Mouse (Mus musculus) mouse embryonic stem cell (cell line): ENCODE measurements around the gene Galk2.

ENCODE experiments used
- in situ Hi-C, 2 experiments: fragments of 300-500 bp; cut with MboI; formaldehyde crosslinking; loops; 1 replicate in 1 of 2; 3 replicates in 1 of 2; pipeline ENCODE4 v1.14.3; 2019 to 2020; ENCODE audit warnings: low sequenced_read_pairs in 2 of 2, low pct_unique_long_range_greater_than_20kb in 1 of 2, mixed read lengths in 1 of 2; ENCODE audit not compliant: unreplicated experiment in 1 of 2

The Galk2 gene

DNA sequence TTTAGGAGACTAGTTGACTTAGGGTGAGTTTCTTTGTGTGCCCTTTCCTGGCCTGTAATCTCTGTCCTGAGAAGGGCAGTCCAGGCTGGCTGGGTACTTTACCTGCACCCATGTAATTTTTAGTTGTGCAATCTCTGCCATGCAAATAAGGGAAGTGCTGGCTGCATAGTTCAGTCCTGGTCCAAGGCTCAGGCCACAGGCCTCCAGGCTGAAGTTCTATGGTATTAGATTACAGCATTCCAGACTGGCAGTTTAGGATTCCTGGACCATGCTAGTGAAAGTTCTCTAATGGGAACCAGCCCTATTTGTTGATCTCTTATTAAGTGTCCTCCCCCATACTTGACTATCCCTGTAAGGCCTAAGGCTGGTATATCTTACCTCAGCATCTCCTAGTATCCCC, 73.8 kb downstream of the Galk2 start:
- in situ Hi-C loops, result no loop called here

DNA sequence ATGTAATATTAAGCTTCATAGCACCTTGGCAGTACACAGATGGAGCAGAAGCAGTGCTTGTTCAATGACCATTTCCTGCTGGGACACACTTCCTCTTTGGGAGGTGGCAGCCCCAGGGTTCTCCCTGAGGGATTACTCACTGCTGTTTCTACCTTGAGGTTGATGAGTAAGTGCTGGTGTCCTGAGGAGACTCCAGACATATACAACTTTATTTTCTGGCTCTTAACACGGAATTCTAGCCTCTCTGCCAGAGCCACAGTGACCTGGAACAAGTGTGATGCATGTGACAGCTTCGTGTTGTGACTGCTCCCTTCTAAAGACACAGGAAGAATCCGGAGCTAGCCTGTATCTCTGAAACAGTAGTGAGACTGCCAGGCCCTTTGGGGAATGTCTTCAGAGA, 75.1 kb downstream of the Galk2 start:
- in situ Hi-C loops, result no loop called here

DNA sequence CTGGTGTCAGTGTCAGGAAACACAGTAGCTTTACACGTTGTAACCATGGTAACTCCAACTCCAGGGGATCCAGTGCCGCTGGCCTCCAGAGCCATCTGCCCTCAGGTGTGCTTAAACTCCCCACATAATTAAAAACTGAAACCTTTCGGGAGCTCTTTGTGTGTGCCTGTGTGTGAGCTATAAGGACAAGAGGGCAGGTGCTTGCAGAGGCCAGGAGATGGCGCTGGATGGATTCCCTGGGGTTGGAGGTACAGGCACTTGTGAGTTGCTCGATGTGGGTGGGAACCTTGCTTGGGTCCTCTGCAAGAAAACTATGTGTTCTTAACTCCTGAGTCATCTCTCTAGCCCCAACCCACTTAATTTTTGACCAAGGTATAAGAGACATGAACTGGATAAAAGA, 77.5 kb downstream of the Galk2 start:
- in situ Hi-C loops, result no loop called here

DNA sequence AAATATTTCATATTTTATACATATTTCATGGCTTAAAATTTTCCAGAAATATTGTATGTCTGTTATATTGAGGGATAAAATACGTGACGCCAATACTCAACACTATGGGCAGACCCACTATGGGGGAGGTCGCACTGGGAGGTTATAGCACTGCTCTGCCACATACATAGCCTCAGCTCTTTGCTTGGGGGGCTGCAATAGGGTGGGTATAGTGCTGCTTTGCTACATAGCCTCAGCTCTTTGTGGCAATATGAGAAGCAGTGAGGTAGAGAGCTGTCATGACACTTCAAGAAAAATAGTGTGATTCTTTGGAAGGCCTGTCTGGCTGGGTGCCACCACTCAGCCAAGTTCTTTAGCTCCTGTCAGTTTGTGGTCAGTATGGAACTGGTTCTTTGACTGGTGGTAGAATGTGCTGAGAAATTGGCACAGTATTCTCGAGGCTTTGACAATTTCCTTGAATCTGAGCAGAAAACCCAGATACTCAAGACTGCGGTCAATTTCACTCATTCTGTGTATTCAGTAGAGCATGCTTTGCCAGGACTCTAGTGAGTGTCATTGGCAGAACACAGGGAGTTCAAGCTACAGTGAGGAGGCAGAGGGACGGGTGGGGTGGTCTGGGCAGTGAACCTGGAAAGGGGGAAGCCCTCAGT, 80.2 kb downstream of the Galk2 start:
- in situ Hi-C loops, result no loop called here

DNA sequence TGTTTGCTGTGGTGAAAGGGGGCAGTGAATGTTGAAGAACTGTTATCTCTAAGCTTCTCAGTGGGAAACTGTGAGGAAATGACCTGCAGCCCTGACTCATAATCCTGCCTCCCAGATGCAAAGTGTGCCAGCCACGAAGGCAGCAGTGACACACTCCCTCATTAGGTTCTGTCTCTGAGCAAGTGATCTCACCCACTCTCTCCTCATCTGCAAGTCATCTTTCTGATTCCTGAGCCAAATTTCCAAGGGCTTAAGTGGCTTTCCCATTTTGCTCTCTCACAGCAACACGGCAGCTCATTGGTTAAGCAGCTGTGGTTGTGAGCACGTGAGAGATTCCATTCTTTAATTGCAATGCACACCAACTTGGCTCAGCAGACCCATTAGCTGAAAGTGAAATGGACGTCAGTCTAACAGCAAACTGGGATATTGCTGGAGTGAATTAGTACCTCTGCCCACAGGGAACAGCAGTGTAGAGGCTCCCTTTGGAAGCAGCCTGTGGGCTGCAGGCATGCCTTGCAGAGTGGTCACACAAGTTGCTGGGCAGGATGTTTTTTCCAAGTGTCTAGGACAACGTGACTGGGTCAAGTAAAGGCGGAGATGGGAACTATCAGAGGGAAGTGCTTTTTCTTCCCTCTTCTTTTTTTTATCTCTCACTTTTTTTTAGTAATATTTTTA, 82.3 kb downstream of the Galk2 start:
- in situ Hi-C loops, result no loop called here

DNA sequence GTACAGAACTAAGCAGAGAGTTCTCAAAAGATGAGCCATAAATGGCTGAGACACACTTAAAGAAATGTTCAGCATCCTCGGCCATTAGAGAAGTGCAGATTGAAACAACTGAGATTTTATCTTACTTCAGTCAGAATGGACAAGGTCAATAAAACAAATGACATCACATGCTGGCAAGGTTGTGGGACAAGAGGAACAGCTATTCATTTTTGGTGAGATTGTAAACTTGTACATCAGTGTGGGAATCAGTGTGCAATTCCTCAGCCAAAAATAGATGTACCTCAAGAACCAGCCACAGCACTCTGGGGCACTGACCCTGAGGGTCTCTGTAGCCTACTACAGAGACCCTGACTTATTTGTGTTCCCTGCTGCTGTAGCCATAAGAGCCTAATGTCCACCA, 84.4 kb downstream of the Galk2 start:
- in situ Hi-C loops, result no loop called here

DNA sequence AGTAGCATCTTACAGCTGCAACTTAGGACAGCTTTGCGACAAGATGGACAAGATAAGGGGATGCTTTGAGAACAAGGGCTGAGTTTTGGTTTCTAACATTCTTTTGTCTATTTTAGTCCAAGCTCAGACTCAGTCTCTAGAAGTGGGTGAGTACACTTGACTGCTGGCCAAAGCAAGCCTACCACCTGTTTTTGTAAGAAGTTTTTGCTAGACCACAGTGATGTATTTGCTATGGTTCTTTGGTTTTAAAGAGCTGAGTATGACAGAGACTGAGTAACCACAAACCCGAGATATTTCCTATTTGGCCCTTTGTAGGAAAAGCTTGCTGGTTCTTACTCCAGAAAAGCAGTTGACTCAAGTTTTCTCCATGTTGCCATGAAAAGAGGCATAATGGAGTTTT, 89.3 kb downstream of the Galk2 start:
- in situ Hi-C loops, result no loop called here

DNA sequence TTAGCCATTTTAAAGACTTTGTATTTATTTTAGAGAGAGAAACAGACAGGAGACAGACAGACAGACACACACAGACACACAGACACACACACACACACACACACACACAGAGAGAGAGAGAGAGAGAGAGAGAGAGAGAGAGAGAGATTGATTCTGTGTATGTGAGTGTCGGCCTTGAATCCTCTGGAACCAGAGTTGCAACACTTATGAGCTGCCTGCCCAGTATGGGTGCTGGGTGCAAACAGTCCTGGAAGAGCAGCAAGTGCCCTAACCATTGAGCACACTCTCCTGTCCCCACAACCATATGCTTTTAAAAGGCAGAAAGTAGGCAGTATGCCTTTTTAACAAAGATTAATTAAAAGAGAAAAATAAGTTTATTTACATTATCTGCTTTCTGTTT, 109.9 kb downstream of the Galk2 start:
- in situ Hi-C loops, result no loop called here

DNA sequence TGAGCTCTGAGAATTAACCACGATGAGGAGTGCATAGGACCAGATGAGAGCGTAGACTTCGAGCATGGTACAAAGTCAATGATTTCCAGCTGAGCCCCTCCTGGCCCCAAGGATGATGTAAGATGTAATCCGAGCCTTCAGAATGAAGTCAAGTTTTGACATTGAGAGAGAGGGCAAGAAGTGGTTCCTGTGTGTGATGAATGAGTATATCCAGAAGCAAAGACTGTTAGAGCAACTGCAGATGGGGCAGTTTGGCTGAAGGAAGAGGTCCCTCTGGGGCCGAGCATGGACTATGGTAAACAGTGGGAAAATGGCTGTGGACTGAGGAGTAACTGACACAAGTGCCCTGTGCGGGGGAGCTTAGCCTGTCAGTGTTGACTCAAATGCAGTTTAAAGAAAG, 114.3 kb downstream of the Galk2 start:
- in situ Hi-C loops, result no loop called here

DNA sequence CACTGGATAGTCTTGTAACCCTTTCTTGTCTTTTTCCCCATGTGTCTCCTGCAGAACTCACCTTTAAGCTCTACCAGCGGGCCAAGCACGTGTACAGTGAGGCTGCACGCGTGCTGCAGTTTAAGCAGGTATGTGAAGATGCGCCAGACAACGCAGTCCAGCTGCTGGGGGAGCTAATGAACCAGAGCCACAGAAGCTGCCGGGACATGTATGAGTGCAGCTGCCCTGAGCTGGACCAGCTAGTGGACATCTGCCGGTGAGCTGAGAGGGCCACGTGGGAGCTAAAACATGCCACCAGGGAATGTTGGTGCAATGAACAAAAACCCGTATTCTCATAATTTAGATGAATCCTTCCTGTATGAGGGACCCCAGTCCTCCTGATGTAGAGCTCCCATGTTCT, 116.3 kb downstream of the Galk2 start:
- in situ Hi-C loops, result no loop called here

DNA sequence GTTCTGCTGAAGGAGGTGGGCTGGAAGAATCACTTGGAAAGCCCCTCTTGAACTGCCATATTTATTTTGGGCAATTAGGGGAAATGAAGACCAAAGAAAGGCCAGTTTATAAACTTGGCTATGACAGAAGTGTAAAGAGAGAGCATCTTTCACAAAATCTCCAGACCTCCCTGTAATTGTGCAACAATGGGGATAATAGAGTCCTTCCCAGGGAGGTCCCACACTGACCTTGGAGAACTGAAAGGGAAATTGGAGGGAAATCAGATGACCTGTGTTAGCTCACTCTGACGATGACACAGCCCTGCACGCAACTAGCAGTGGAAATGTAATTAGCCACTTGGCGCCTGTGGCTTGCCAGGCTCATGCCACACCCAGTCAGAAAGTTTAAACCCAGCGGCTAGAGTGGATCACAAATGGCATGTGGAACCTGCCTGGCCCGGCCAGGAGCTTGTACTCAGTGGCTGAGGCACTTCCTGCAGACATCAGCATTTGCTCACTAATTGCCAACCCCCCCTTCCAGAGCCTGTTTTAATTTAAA, 117.0 kb downstream of the Galk2 start:
- in situ Hi-C loops, result no loop called here

DNA sequence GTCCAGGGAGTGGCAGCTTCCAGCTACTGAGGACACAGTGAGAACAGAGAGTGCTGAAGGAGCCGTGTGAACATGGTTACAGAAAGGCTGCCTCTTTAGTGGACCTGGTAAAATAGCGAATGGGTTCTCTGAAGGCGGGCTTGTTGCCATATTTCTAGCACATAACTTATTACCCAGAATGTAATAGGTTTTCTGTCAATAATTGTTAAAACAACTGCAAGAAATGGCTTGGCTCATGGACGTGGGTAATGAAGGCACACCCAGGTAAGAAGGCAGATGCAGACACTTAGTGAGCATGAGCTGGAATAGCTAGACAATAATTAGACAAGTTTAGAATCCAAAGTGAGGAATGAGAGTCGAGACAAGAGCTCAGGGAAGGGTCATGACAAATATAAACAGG, 143.4 kb downstream of the Galk2 start:
- in situ Hi-C loops, result no loop called here

DNA sequence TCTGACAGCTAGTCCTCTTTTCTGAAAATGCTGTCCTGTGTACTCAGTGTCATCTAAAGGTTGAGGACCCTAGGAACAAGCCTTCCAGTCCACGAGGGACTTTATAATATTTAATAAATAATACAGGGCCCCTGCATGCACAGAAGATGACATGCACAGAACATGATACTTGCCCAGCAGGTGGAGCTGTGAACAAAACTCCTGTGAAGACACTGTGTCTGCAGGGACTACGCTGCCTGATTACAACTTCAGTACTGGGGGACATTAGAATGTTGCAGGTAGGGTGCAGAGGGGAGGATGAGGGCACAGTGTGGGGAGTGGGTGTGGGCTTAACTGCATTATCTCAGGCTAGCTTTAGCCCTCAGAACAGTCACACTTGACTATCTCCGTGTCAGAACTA, 147.2 kb downstream of the Galk2 start:
- in situ Hi-C loops, result no loop called here

DNA sequence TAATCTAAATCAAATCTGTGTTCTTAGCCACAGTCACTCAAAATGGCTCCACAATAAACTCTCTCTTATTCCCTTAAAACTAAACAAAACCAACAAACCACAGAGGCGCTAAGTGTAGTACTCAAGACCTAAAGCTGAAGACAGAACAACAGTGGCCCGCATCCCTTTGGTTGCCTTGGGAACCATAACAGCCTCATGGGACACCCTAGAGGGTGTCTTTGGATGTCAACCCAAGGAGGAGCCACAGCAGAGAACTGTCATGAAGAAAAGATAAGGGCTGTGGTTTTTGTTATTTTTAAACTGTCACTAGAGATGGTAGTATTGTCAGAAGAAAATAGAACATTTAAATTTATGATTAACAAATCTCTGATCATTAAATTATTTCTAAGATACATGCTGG, 147.8 kb downstream of the Galk2 start:
- in situ Hi-C loops, result no loop called here

DNA sequence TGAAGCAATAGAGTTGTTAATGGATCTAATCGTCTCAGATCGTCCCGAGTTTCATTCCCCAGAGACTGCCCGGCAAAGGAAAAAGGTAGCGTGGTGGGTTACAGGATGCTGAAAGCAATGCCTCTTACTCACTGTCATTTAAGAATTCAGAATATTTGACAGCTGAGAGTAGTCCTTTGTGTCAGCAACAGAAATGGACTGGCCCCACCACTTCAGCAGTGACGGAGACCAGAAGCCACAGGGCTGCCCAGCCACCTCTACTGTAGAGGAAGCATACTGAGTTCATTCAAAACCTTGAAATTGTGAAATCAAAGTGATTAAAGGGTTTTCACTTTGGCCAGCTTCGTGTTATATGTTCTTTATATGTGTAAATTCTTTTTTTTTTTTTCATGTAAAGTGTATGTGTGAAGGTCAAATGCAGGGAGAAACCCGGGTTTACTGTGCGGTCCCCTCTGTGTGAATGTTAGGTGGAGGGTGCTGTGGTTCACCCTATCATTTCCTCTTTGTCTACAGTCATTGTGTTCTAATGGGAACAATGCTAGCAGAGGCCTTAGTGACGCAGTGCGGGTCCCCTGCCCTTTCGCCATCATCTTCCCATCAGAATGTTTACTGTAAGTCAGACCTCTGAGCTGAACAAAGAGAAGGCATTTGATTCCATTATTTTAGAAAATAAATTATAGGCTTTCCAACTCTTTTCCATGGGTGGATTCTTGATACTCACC, 156.2 kb downstream of the Galk2 start:
- in situ Hi-C loops, result no loop called here

DNA sequence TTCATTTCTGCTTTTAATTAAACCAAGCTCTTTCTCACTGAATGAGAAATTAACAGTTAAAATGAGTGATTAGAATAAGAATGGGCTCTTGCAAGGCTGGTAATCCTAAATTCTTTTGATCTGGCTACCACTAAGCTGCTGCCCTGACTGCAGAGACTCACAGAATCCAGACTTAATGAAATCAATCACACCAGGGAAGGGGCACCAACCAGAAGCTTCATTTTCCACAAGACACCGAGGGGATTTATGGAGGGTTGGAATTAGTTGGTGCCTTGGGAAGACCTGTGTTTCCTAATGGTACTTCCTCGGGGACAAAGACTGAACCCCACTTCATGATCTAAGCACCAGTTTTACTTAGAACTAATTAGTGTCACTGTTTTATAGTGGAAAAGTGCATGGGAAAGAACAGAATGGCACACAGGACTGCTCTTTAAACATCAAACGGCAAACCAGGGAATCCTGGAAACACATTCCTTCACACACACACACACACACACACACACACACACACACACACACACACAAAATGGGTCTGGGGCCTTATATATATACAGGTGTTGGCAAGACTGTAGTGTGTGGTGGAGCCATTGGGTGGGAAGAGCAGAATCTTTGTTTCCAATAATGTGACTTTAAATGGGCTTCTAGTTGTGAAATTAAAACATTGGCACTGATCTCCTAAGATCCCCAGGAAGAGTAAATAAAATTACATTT, 157.0 kb downstream of the Galk2 start:
- in situ Hi-C loops, result no loop called here

DNA sequence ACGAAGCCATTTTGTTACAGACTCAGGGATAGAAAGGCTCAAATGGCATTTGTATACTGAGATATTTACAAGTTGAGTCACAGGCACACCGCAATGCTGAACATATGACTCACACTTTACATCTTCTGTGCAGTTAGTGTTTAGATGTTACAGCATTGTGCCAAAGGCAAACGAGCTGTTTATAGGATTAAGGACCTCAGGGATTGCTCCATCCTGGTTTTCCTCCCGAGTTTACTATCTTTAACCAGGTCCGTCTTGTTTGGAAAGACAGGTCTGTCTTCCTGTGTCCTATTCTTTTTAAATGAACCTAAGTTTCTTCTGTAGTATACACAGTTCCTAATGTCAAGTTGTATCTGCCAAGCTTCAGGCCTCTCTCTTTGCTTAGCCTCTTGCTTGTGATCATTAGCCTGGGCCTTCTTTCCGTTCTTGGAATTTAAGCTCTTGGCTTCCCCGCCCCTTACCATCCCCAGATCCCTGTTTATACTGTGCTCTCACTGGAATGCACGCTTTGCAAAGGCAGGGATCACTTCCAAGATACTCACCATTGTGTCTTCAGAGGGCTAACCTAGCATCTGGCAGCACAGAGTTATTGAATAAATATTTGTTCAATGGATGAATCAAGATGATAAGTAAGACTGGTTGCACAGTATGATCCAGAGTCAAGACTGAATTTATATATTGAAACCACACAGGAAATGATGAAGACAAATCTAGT, 172.4 kb downstream of the Galk2 start:
- in situ Hi-C loops, result loop anchor here in 1 of 2 experiments (25.0 kb wide), 1 partner anchor 369 kb away; the partner anchor contains the start of gene Eid1
